Mouse (Mus musculus) liver, embryonic 18 days (tissue): ENCODE data around the gene Neurl1a. TPM values are rescaled to one million over a fixed set of nuclear protein-coding genes. Genes with fewer than 3 reads are reported as not detected.

Experiments
- polyA plus RNA-seq: library from polyadenylated mRNA; depleted of rRNA; stranded (reverse); fragments of >200 nt; gene quantifications from 2 replicates; pipeline ENCODE4 v1.2.3, GENCODE M21; 2012; rRNA removed

Neurl1a gene
- 0.65 and 0.70 TPM in 2 replicates for polyA plus RNA-seq

DNA sequence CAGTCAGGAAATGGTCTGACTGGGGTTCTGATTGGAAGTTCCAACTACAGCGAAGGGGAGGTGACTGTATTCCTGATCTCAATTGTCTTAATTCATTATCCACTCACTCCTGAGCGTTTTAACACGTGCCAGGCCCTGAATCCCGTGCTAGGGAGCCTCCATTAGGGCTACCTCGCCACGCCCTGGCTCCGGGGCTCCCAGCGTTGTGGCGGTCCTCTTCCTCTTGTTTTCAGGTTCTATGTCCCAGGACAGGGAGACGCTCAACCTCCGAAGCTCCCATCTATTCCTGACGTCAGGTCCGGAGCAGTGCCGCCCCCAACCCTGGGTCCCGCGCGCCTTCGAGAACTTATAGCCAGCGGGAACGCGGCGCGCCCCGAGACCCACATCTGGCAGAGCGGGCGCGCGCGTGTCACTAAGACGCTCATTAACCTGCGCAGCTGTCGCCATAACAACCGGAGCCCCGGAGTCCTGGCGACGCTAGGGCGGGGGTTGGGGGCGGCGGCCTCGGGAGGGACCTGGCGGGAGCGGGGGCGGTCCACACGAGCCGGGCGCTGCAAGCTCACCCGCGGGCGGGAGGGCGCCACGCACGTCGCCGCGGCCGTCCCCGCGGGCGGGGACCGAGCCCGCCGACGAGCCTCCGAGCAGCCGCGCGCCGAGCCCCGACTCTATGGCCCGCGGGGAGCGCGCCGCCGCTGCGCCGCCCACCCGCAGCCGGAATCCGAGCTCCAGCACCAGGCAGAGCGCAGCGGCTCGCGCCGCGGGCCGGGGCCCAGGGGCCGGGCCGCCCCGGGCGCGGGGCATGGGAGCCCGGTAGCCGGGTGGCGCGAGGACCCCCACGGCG, at the start of gene Neurl1a:
TSS of gene Neurl1a (plus strand) at position 390 of the 841 bp plus-strand sequence.

DNA sequence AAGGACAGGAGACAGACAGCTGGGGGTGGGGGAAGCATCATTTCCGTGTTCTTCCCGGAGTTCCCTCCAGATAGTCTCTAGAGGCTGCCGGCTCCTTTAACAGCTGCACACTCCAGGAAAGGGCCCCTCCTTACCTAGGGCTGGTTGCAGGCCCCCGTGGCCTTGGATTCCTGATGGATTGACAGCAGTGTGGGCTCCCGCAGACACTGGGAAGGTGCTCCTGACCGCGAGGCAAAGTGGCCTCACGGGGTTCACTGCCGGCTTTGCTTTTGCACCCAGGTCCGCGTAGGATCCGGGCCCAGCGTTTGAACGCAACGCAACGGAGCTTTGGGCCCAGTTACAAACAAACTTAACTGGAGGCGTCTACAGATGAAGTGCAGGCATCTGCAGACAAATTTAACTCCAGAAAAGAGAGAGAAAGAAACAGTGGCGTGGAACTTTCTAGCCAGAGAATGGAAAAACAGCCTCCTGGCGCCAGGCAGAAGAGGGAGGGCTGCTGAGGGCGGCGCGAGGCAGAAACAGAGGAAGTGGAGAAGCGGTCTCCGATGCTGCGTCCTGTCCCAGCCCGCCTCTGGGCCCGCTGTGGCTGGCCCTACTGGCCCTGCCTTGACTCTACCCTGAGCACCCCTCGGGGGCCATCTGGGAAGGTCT, 40.7 kb upstream of the Neurl1a start, which contains the start of gene Calhm2:
TSS of gene Calhm2 (minus strand) at position 524 of the 651 bp plus-strand sequence.

DNA sequence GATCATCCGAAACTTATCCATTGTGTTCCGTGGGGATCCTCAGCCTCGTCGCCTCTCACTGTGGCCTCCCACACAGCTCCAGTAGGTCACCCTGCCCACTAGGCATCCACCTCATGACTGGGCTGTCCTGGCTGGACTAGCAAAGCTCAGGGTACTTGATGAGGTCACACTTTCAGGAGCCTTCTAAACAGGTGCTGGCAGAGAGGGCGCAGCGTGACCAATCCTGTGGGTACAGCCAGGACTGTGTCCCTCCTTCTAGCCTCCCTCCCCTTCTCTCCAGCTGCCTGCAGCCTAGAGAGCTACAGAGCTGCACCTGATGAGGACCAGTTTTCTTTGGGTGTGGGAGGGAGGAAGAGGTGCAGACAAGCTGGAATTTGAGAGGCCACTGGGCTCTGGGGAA, 34.5 kb upstream of the Neurl1a start, which contains the start of gene Calhm1:
TSS of gene Calhm1 (minus strand) at position 101 of the 400 bp plus-strand sequence.

DNA sequence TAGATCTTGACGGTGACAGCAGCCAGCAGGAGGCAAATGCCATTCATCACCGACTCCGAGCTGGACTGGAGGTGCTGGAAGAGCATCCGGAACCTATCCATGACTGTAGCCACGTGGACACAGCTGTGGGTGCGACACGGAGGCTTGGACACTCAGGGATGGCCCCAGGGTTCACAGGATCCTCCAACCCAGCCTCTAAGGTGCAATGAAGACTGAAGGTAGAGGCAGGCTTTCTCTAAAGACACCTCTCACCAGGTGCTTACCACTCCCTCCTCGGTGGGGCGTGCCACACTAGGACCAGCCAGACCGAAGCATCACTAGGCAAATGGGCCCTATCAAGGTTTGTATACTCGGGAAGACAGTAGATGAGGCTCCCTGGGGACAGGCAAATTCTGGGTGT, 21.0 kb upstream of the Neurl1a start, which contains the start of gene Calhm3:
TSS of gene Calhm3 (minus strand) at position 101 of the 400 bp plus-strand sequence.

Other genes with a start within 250 kb of the Neurl1a start
- gene Ina, start 164.1 kb upstream of the Neurl1a start, polyA plus RNA-seq, result 0.01 and 0.02 TPM in 2 replicates
- gene Nt5c2, start 163.7 kb upstream of the Neurl1a start, polyA plus RNA-seq, result 13.6 and 14.9 TPM in 2 replicates
- gene Pcgf6, start 127.9 kb upstream of the Neurl1a start, polyA plus RNA-seq, result 8.6 and 9.4 TPM in 2 replicates
- 2.9 and 3.0 TPM in 2 replicates for gene Taf5, start 111.1 kb upstream of the Neurl1a start, polyA plus RNA-seq
- 430 and 520 TPM in 2 replicates for gene Usmg5, start 88.2 kb upstream of the Neurl1a start, polyA plus RNA-seq
- gene Pdcd11, start 88.1 kb upstream of the Neurl1a start, polyA plus RNA-seq, result 5.1 and 6.4 TPM in 2 replicates
- gene Calhm2, start 40.5 kb upstream of the Neurl1a start, polyA plus RNA-seq, result 1.9 and 2.0 TPM in 2 replicates
- not detected in 2 replicates for gene Calhm1, start 34.6 kb upstream of the Neurl1a start, polyA plus RNA-seq
- gene Calhm3, start 21.1 kb upstream of the Neurl1a start, polyA plus RNA-seq, result 0.02 TPM in 1 of 2 replicates, not detected in the other